ENCODE assay signal across 8 mouse cellular contexts in genomic region chr7:122219315-122219801, GRCm38 (mm10). TPM values are rescaled to one million over a fixed set of nuclear protein-coding genes. Genes with fewer than 3 reads are reported as not detected.
DNase-seq lines count a peak whose midpoint lies in the region; ATAC-seq lines count a peak whose summit lies in the region.

Chp2 (plus strand) TSS chr7:122219496.

- no peak within 1 kb of the TSS for H3K9ac ChIP-seq in intestine, embryonic 14.5 days (ENCODE audit: low read length)
- no peak within 1 kb of the TSS for H3K9ac ChIP-seq in liver, embryonic 12.5 days
- peak within 1 kb of the TSS; percentile 35; the same call in 1 of the 2 replicates for H3K9ac ChIP-seq in neural tube, embryonic 13.5 days

- H3K4me2 ChIP-seq in intestine, embryonic 14.5 days (ENCODE audit: low read length): peak within 1 kb of the TSS; percentile 40
- peak within 1 kb of the TSS; percentile 40 for H3K4me2 ChIP-seq in liver, embryonic 12.5 days
- H3K4me2 ChIP-seq in neural tube, embryonic 13.5 days: peak within 1 kb of the TSS; percentile 38

- DNase-seq in embryo, embryonic 11 days: peak; percentile 9
- no peak for DNase-seq in embryo, embryonic 10 days (ENCODE audit: low spot score)
- no peak for DNase-seq in gonadal fat pad, adult 2 months (ENCODE audit: low read depth)
- DNase-seq in intestine, embryonic 14.5 days (ENCODE audit: low spot score): no peak
- no peak for DNase-seq in MN1 (ENCODE audit: low spot score)
- no peak for DNase-seq in right cerebral cortex, postnatal 14 days

- H3K4me3 ChIP-seq in intestine, embryonic 14.5 days (ENCODE audit: low read depth, low read length): no peak within 1 kb of the TSS; the same call in 1 of the 2 replicates
- H3K4me3 ChIP-seq in liver, embryonic 12.5 days: no peak within 1 kb of the TSS
- peak within 1 kb of the TSS; percentile 17 for H3K4me3 ChIP-seq in neural tube, embryonic 13.5 days

- 0 out of 2 replicates have a peak, but pooled peaks cover 4% of the 10 kb centered on the region for H3K9me3 ChIP-seq in intestine, embryonic 14.5 days (ENCODE audit: control insufficient read depth, low read length)
- H3K9me3 ChIP-seq in liver, embryonic 12.5 days (replicated peaks): no peaks in the 10 kb centered on the region
- no peaks in the 10 kb centered on the region for H3K9me3 ChIP-seq in neural tube, embryonic 13.5 days

- ATAC-seq in intestine, embryonic 14.5 days (replicated peaks; ENCODE audit: low FRiP score, low TSS enrichment, low read depth): no peak
- ATAC-seq in liver, embryonic 12.5 days: no peak; the same call in 1 of the 2 replicates
- ATAC-seq in neural tube, embryonic 13.5 days (ENCODE audit: low read depth): no peak

- H3K27ac ChIP-seq in intestine, embryonic 14.5 days (ENCODE audit: low read depth): no peak within 1 kb of the TSS
- H3K27ac ChIP-seq in liver, embryonic 12.5 days: no peak within 1 kb of the TSS
- no peak within 1 kb of the TSS for H3K27ac ChIP-seq in neural tube, embryonic 13.5 days (replicated peaks)

- WGBS in intestine, embryonic 14.5 days: 16% methylated on average over 19 of the region's 20 CpGs
- 24% methylated on average over 20 of the region's 20 CpGs for whole genome bisulfite sequencing in liver, embryonic 12.5 days (ENCODE audit: insufficient replicate concordance)
- WGBS in neural tube, embryonic 13.5 days: 27% methylated on average over 20 of the region's 20 CpGs

- no peaks in the 10 kb centered on the region for H3K27me3 ChIP-seq in intestine, embryonic 14.5 days (replicated peaks; ENCODE audit: control insufficient read depth, insufficient read depth, low read length)
- peaks cover 17% of the 10 kb centered on the region; the same call in 1 of the 2 replicates for H3K27me3 ChIP-seq in liver, embryonic 12.5 days (replicated peaks)
- no peaks in the 10 kb centered on the region for H3K27me3 ChIP-seq in neural tube, embryonic 13.5 days

- H3K4me1 ChIP-seq in intestine, embryonic 14.5 days (replicated peaks; ENCODE audit: control insufficient read depth, insufficient read depth, low read length): no peaks in the 10 kb centered on the region
- H3K4me1 ChIP-seq in liver, embryonic 12.5 days: no peaks in the 10 kb centered on the region
- H3K4me1 ChIP-seq in neural tube, embryonic 13.5 days (replicated peaks): 0 out of 2 replicates have a peak, but pooled peaks cover 4% of the 10 kb centered on the region

- no peaks in the 10 kb centered on the region for H3K36me3 ChIP-seq in intestine, embryonic 14.5 days (ENCODE audit: control insufficient read depth, insufficient read depth, low read length)
- no peaks in the 10 kb centered on the region for H3K36me3 ChIP-seq in liver, embryonic 12.5 days
- H3K36me3 ChIP-seq in neural tube, embryonic 13.5 days: no peaks in the 10 kb centered on the region

RNA-seq across cellular contexts. Expression of gene Chp2, which starts in this region (rescaled TPM):
- polyA plus RNA-seq in gonadal fat pad, adult 2 months (2012; rRNA removed): 11.1 and 11.2 TPM in 2 replicates
- 0.41 and 0.52 TPM in 2 replicates for polyA plus RNA-seq in intestine, embryonic 14.5 days (2014; fragmentation: Nextera tagmentation; extraction: Ambion mirVana)
- 0.21 and 0.47 TPM in 2 replicates for polyA plus RNA-seq in liver, embryonic 12.5 days (2016; fragmentation: Nextera tagmentation; extraction: Ambion mirVana)
- polyA plus RNA-seq in neural tube, embryonic 13.5 days (2015; fragmentation: Nextera tagmentation; extraction: Ambion mirVana): 1.1 and 1.2 TPM in 2 replicates
